Mouse (Mus musculus) lung, embryonic 14.5 days (tissue): ENCODE results near the gene Samd4. TPM values are rescaled to one million over a fixed set of nuclear protein-coding genes. Genes with fewer than 3 reads are reported as not detected.

Experiments used
- ATAC-seq: fragments of 200-750 bp; cut with Nextera tagmentation; 2 replicates; pipeline ENCODE4 v1.8.0; 2017; ENCODE audit warnings: mild to moderate bottlenecking, moderate TSS enrichment, moderate library complexity; ENCODE audit not compliant: insufficient read depth
- DNase-seq: peaks from one replicate; pipeline ENCODE4 v3.0.0-alpha.2; 2015
- H3K27ac ChIP-seq: fragments of 300-500 bp; sonication (generic); 2 replicates; pipeline ENCODE4 v1.5.1; 2014; ENCODE audit warnings: low read depth, mild to moderate bottlenecking, moderate library complexity
- H3K27me3 ChIP-seq: fragments of 300-500 bp; sonication (generic); 2 replicates; pipeline ENCODE4 v1.6.1; 2014; ENCODE audit warnings: low read length, control low read depth; ENCODE audit not compliant: insufficient read depth
- H3K36me3 ChIP-seq: fragments of 300-500 bp; sonication (generic); 2 replicates; pipeline ENCODE4 v1.6.1; 2014; ENCODE audit warnings: control low read depth; ENCODE audit not compliant: insufficient read depth
- H3K4me1 ChIP-seq: fragments of 300-500 bp; sonication (generic); 2 replicates; pipeline ENCODE4 v1.6.1; 2014; ENCODE audit warnings: antibody characterized with exemption, control low read depth; ENCODE audit not compliant: insufficient read depth
- H3K4me2 ChIP-seq: fragments of 300-500 bp; sonication (generic); 2 replicates; pipeline ENCODE4 v1.6.1; 2014; ENCODE audit warnings: mild to moderate bottlenecking
- H3K4me3 ChIP-seq: fragments of 300-500 bp; sonication (generic); 2 replicates; pipeline ENCODE4 v1.5.1; 2014; ENCODE audit warnings: low read depth, low read length
- H3K9ac ChIP-seq: fragments of 300-500 bp; sonication (generic); 2 replicates; pipeline ENCODE4 v1.6.1; 2014
- H3K9me3 ChIP-seq: fragments of 300-500 bp; sonication (generic); 2 replicates; pipeline ENCODE4 v1.6.1; 2016; ENCODE audit warnings: low read depth, low read length, control low read depth
- CTCF ChIP-seq: IDR thresholded peaks from 2 replicates; pipeline ENCODE4 v1.5.1; 2016; ENCODE audit warnings: antibody characterized with exemption, low read depth
- WGBS: fragments of 180-500 bp; shearing (Covaris S2); extraction: QIAGEN DNeasy Blood & Tissue Kit; methylation state at CpG from one replicate; pipeline ENCODE4 v1.1.7; 2014; 5-methylcytosine and 5-hydroxymethylcytosine counted together
- polyA plus RNA-seq: library from polyadenylated mRNA; unstranded; fragments of >200 nt; fragmentation: Nextera tagmentation; extraction: Ambion mirVana; gene quantifications from 2 replicates; pipeline ENCODE4 v1.2.1, GENCODE M21; 2014

Gene Samd4
- polyA plus RNA-seq, 1 experiment from 2014 or later, result 4.6 TPM

GRCm38 (mm10) chr14:47058969-47059368, 176.3 kb downstream of the Samd4 start:
- Histone ChIP-seq H3K27ac (no peak overlapping the region), H3K9me3 (no peaks in the 10 kb centered on the region), H3K4me2 (no peak overlapping the region), H3K4me1 (no peaks in the 10 kb centered on the region), H3K9ac (no peak overlapping the region), H3K4me3 (no peak overlapping the region), H3K27me3 (no peaks in the 10 kb centered on the region), H3K36me3 (no peaks in the 10 kb centered on the region)
- TF ChIP-seq CTCF, result no peak
- ATAC-seq (no peak), DNase-seq (no peak)
- 96% methylated on average over 2 of the region's 2 CpGs for WGBS

GRCm38 (mm10) chr14:47065067-47065466, 182.4 kb downstream of the Samd4 start:
- ATAC-seq, result no peak
- H3K9me3 ChIP-seq, result no peaks in the 10 kb centered on the region
- no peak overlapping the region for H3K27ac ChIP-seq
- H3K4me2 ChIP-seq, result no peak overlapping the region
- 0 out of 2 replicates have a peak, but pooled peaks cover 5% of the 10 kb centered on the region for H3K36me3 ChIP-seq
- no peak for TF ChIP-seq CTCF
- H3K9ac ChIP-seq, result no peak overlapping the region
- H3K27me3 ChIP-seq, result no peaks in the 10 kb centered on the region
- no peak overlapping the region for H3K4me3 ChIP-seq
- 49% methylated on average over 5 of the region's 5 CpGs for WGBS
- DNase-seq, result no peak
- H3K4me1 ChIP-seq, result no peaks in the 10 kb centered on the region

GRCm38 (mm10) chr14:47066901-47067300, 184.2 kb downstream of the Samd4 start:
- ATAC-seq (no peak), DNase-seq (no peak)
- Histone ChIP-seq H3K9ac (no peak overlapping the region), H3K27ac (no peak overlapping the region), H3K9me3 (no peaks in the 10 kb centered on the region), H3K4me3 (no peak overlapping the region), H3K4me2 (no peak overlapping the region), H3K27me3 (no peaks in the 10 kb centered on the region), H3K36me3 (0 out of 2 replicates have a peak, but pooled peaks cover 5% of the 10 kb centered on the region), H3K4me1 (no peaks in the 10 kb centered on the region)
- whole genome bisulfite sequencing, result 69% methylated on average over 5 of the region's 5 CpGs
- no peak for TF ChIP-seq CTCF

- Histone ChIP-seq H3K27me3 (no peaks in the 10 kb centered on the region), H3K9me3 (no peaks in the 10 kb centered on the region), H3K4me2 (no peak overlapping the region), H3K4me1 (no peaks in the 10 kb centered on the region), H3K4me3 (no peak overlapping the region), H3K27ac (no peak overlapping the region), H3K36me3 (peaks cover 21% of the 10 kb centered on the region), H3K9ac (no peak overlapping the region)
- DNase-seq (no peak), ATAC-seq (no peak)
- 72% methylated on average over 18 of the region's 18 CpGs for WGBS
- peak; percentile 41 for TF ChIP-seq CTCF
These were observed 191.5 kb downstream of the Samd4 start for GRCm38 (mm10) chr14:47074045-47074666.

- TF ChIP-seq CTCF, result no peak
- H3K4me2 ChIP-seq, result no peak overlapping the region
- no peaks in the 10 kb centered on the region for H3K4me1 ChIP-seq
- H3K4me3 ChIP-seq, result no peak overlapping the region
- no peak for DNase-seq
- H3K27ac ChIP-seq, result no peak overlapping the region
- H3K9ac ChIP-seq, result no peak overlapping the region
- no peaks in the 10 kb centered on the region for H3K9me3 ChIP-seq
- peaks cover 21% of the 10 kb centered on the region for H3K36me3 ChIP-seq
- H3K27me3 ChIP-seq, result no peaks in the 10 kb centered on the region
- ATAC-seq, result no peak
- 77% methylated on average over 14 of the region's 14 CpGs for WGBS
These were observed 192.5 kb downstream of the Samd4 start for GRCm38 (mm10) chr14:47075010-47075677.

GRCm38 (mm10) chr14:47075856-47076255, 193.2 kb downstream of the Samd4 start:
- no peak for TF ChIP-seq CTCF
- Histone ChIP-seq H3K4me2 (no peak overlapping the region), H3K9me3 (no peaks in the 10 kb centered on the region), H3K4me3 (no peak overlapping the region), H3K27ac (no peak overlapping the region), H3K9ac (no peak overlapping the region), H3K36me3 (peaks cover 21% of the 10 kb centered on the region), H3K27me3 (no peaks in the 10 kb centered on the region), H3K4me1 (no peaks in the 10 kb centered on the region)
- DNase-seq, result no peak
- 88% methylated on average over 5 of the region's 5 CpGs for WGBS
- no peak for ATAC-seq

GRCm38 (mm10) chr14:47076956-47077575, 194.4 kb downstream of the Samd4 start:
- Histone ChIP-seq H3K9me3 (no peaks in the 10 kb centered on the region), H3K4me1 (no peaks in the 10 kb centered on the region), H3K4me2 (no peak overlapping the region), H3K9ac (no peak overlapping the region), H3K4me3 (no peak overlapping the region), H3K27ac (no peak overlapping the region), H3K27me3 (no peaks in the 10 kb centered on the region), H3K36me3 (peaks cover 21% of the 10 kb centered on the region)
- WGBS, result 81% methylated on average over 14 of the region's 14 CpGs
- no peak for ATAC-seq
- no peak for DNase-seq
- no peak for TF ChIP-seq CTCF
